Mouse (Mus musculus) lung, postnatal 25 days (tissue): ENCODE results near the gene Car3.
"Not testable (repeated sequence)": the region's sequence is repeated elsewhere in the genome, so short reads cannot be mapped to it uniquely, and the experiment has no call there.

ENCODE experiments used
- DNase-seq: peaks from one replicate; pipeline ENCODE4 v3.0.0; 2022; ENCODE audit warnings: low spot score

The Car3 gene

GRCm38 (mm10) chr3:14863022-14863711 lies at the start of gene Car3:
Gene Car3 (plus strand): TSS chr3:14863512.
- no peak for DNase-seq

- not testable (repeated sequence) for DNase-seq
Measured at GRCm38 (mm10) chr3:14815396-14815795, 47.9 kb upstream of the Car3 start.

DNA sequence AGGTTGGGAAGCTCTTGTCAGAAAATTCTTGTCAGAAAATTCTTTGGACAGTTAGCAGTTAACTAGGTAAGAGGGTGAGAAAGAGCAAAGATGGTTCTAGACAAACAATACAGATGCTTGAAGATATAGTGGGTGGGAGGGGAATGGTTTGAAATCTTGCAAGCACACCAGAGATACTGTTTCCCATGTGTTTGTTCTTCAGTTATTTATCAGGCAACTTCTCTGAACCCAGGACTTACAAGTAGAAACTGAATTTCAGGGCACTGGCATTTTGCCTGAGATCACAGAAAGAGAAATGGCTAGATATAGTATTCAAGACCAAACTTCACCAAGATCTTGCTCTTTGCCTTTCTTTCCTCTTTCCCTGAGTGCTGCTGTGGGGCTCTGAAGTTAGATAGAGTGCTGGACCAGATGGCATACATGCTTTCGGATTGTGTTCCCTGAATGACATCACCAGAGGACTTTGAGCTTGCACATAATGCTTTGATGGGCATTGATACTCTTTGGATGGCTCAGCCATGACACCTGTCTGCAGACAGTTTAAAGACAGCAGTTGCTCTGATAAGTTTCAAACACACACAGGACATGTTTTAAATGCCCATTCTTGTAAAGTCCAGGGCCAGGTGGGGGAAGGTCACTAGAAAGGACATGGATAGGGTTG lies 43.3 kb upstream of the Car3 start:
- DNase-seq = no peak

GRCm38 (mm10) chr3:14828896-14829295 lies 34.4 kb upstream of the Car3 start:
- no peak for DNase-seq

- DNase-seq = no peak
Measured at GRCm38 (mm10) chr3:14831219-14831835, 32.0 kb upstream of the Car3 start.

DNA sequence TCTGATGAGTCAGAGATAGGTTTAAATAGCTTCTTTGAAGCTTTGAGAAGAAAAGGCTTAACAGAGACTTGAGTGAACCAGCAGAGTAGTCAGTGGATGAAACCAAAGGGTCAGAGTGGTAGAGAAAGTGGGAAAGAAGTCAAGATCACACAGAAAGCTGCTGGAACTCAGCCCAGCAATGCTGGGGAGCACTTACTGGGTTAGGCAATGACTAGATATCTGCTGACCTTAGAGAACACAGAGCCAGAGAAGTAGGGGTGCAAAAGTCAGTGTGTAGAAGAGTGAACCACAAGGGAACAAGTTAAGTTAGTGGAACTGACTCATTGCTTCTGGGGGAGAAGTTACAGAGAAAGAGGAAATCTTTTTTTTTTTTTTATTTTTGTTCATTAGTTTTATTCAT lies 30.5 kb upstream of the Car3 start:
- DNase-seq = peak; percentile 24

DNA sequence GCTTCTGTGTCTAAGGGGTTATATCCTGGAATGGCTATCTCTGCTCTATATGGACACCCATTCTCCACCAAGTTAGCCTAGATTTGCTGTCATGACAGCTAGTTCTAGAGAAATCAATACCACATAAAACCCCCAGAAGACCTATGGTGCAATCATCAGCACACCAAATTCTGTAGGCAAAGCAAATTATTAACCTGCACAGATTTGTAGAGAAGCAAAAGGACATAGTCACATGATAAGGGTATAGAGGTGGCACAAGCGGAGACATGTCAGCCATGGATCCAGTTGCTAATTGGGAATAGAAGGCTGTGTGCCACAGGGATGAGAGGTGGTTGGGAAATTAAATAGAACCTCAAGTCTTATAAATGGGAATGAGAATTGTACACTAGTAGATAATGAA lies 24.4 kb upstream of the Car3 start:
- no peak for DNase-seq

DNA sequence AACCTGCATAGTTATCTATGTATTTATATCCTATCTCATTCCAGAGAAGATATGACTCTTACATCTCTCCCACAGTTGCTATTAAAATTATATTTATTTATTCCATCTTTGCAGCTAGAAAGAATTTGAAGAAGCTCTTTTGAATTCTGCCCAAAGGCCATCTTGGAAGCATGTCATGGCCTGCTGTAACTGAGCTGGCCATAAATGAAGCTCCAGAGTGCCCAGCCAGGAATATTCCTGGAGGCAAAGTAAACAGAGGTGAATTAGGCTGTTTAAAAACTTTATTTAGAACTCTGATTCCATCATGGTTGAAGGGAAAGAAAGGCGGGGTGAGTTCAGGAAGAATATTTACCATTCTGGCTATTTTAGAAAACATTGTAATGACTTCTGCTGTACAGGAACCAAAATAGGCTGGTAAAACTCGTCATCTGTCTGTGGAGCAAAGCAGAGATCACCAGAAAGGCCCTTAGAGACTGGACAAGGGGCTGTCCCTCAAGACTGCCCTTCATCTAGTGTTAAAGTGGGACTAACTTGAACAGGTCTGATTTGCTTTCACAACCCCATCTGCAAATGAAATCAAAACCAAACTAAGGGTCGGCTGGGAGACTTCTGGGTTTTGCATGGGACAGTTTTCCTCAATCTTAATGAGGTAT lies 23.7 kb upstream of the Car3 start:
- no peak for DNase-seq

GRCm38 (mm10) chr3:14848587-14849254 lies 14.6 kb upstream of the Car3 start:
- no peak for DNase-seq

GRCm38 (mm10) chr3:14853966-14854365 lies 9.3 kb upstream of the Car3 start:
- no peak for DNase-seq

DNA sequence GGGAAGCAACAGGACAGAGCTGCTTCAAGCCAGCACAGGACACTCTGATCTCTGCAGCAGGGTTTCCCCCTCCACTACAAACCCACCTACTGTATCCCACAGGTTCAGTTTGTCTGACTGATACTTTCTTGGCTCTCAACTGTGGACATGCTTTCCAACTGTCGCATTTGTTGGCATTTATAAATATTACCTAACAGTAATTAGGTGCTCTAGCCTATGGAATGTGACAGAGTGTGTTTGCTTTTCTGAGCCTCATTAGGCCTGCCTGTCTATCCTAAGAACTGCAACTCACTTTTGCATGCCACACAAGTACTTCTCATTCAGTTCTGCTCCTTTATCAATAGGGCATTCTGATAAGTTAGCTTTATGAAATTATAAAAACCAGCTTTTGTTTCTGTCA lies 8.9 kb upstream of the Car3 start:
- no peak for DNase-seq

- no peak for DNase-seq
Measured at GRCm38 (mm10) chr3:14857874-14858273, 5.4 kb upstream of the Car3 start.

GRCm38 (mm10) chr3:14860291-14860690 lies 3.0 kb upstream of the Car3 start:
- DNase-seq = no peak

- DNase-seq = no peak
Measured at GRCm38 (mm10) chr3:14861165-14861564, 2.1 kb upstream of the Car3 start.

DNA sequence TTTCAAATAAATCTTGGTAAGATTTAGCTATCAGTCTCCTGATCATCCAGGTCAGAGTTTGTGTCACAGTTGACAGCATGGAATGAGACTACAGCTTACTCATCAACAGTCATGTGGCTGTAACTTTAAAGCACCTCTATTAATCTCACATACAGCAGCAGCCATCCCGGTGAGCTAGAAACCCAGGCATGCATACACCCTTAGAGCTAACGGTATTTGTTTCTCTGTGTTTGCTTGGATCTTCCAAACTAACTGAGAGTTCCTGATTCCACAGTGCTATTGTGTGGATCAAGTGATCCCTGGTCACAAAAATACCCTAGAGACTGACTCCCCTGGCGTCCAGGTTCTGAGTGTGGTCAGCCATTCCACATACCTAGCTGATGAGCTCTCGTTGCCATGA lies 1.5 kb upstream of the Car3 start:
- no peak for DNase-seq

GRCm38 (mm10) chr3:14862654-14863021 lies 674 bp upstream of the Car3 start:
- no peak for DNase-seq

DNA sequence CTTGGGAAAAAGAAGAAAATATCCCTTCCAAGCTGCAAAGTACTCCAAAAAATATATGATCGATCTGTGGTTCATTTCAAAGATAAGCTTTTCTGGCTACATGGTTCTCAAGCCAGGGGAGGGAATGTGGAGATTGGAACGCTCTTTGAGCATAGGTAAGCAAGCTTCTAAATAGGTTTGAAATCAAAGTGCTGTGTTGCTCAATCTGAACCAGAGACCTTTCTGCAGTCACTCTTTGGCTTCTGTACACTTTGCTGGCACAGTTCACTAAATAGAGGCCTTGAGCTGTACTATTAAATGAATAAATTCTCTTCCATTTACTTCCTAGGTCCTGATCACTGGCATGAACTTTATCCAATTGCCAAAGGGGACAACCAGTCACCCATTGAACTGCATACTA lies 610 bp downstream of the Car3 start:
- no peak for DNase-seq

DNA sequence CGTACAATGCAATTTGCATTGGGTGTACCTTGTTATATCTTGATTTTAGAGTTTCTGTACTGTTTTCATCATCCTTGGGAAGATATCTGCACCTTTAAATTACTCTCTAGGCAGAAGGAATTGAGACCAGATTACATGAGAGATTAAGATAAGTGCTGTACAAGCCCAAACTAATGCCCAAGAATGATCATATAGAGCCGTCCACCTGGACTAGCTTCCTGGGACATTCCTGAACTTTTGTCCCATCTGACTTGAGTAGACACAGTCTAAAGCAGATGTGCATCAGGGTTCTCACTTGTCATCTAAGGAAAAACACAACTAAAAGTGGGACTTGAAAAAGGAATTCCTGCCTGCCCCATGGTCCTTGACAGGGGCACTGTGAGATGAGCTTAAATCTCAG lies 2.6 kb downstream of the Car3 start:
- no peak for DNase-seq

DNA sequence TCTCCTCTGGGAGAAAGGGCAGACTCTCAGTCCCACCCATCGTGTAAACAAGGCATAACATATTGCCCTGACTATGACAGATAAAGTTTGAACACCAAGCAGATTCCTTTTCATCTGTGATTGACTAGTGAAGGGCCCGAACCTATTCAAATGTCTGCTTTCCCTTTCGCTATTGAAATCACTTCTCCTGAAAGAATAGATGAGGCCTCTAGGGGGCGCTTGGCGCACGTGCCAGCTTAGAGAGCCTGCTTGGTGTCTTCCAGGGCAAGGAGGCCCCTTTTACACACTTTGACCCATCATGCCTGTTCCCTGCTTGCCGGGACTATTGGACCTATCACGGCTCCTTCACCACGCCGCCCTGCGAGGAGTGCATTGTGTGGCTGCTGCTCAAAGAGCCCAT lies 6.5 kb downstream of the Car3 start:
- DNase-seq = peak; percentile 86

DNA sequence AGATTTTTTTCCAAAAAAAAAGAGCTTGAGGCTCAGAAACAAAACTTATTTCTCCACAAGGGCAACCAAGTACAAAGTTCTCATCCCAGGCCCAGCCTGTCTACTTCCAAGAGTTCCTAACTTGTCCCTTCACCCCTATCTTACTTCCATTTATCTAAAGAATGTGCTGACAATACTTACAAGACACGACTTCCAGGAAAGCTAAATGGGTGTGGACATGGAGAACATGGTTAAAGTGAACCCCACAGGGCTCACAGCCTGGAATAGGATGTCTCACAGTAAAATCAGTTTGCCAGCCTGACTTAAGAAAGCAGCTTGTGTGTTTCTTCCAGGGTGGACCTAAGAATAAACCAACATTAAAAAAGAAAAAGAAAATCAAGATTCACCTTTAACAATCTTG lies 7.2 kb downstream of the Car3 start:
- no peak for DNase-seq

DNA sequence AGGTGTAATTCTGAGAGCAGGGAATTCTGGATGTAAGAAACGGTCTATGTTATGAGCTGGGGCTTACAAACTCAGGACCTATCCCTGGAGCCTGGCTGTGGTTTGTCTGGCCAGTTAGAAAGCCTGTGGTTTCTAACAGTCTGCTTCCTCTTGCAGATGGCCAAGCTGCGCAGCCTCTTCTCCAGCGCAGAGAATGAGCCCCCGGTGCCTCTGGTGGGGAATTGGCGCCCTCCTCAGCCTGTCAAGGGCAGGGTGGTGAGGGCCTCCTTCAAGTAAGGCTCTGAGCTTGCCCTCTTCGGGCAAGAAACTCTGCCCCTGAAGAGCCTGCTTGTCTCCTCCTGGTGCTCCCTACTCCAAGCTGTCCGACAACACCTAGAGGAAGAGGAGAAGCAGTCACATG lies 8.1 kb downstream of the Car3 start:
- no peak for DNase-seq

- peak; percentile 75 for DNase-seq
Measured at GRCm38 (mm10) chr3:14874402-14875040, 11.2 kb downstream of the Car3 start.
